Mouse (Mus musculus): ENCODE results near the gene Pramef20. TPM values are rescaled to one million over a fixed set of nuclear protein-coding genes. Genes with fewer than 3 reads are reported as not detected.
"Not testable (repeated sequence)": the region's sequence is repeated elsewhere in the genome, so short reads cannot be mapped to it uniquely, and the experiment has no call there.

The Pramef20 gene
- polyA plus RNA-seq, 1 experiment from 2014 or later = not detected

DNA sequence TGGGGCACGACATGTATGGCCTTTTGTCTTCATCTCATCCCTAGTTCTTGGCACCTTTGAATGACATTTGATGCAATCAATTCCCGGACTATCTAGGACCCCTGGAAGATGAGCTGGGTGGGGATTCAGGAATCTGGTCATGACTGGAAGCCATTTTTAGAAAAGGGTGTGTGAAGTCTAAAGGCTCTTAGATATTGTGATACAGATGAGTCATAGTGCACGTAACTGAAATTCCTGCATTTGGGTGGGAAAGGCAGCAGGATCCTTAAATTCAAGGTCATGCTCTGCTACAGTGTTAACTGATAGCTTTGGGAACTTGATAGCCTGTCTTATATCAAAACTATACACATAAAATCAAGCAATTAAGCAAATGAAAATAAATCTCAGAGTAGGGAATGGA is 41.9 kb downstream of the Pramef20 start:
- H3K4me2 ChIP-seq; H3K9me3 ChIP-seq (ENCODE audit: control insufficient read depth, low read length); H3K36me3 ChIP-seq (ENCODE audit: control insufficient read depth, insufficient read depth, low read length); H3K9ac ChIP-seq (ENCODE audit: low read depth, low read length); H3K4me1 ChIP-seq (replicated peaks; ENCODE audit: control insufficient read depth, insufficient read depth, low read length); DNase-seq (ENCODE audit: low spot score); ATAC-seq (replicated peaks; ENCODE audit: low FRiP score); H3K4me3 ChIP-seq (ENCODE audit: low read depth, low read length); H3K27me3 ChIP-seq (replicated peaks; ENCODE audit: control insufficient read depth, insufficient read depth, low read length); H3K27ac ChIP-seq (ENCODE audit: low read depth, low read length): not testable (repeated sequence)
- WGBS = 78% methylated on average over 2 of the region's 3 CpGs

DNA sequence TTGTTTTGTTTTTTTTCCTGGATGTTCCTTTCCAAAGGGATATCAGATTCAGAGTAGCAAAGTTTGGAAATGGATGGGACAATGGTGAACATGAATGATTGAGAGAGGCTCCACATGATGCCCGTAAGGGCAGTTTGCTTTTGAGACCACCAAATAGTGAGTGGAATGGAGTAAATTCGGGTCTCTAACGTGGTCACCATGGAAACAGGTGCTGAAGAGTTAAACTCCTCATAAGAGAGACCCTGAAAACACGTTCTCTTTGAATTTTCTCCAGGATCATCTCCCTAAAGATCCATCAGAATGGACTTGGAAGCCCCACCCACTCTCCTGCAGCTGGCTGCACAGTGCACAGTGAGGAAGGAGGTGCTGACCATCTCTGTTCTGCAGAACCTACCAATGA is 47.8 kb downstream of the Pramef20 start, which contains the start of gene Gm13128:
Gene Gm13128, plus strand, starts transcription at position 301 of the 400 bp plus-strand sequence.
- H3K4me3 ChIP-seq (ENCODE audit: low read depth, low read length); ATAC-seq (replicated peaks; ENCODE audit: low FRiP score); DNase-seq (ENCODE audit: low spot score); H3K4me2 ChIP-seq; H3K4me1 ChIP-seq (replicated peaks; ENCODE audit: control insufficient read depth, insufficient read depth, low read length); H3K27me3 ChIP-seq (replicated peaks; ENCODE audit: control insufficient read depth, insufficient read depth, low read length); H3K9me3 ChIP-seq (ENCODE audit: control insufficient read depth, low read length); H3K9ac ChIP-seq (ENCODE audit: low read depth, low read length); H3K27ac ChIP-seq (ENCODE audit: low read depth, low read length); H3K36me3 ChIP-seq (ENCODE audit: control insufficient read depth, insufficient read depth, low read length): not testable (repeated sequence)
- WGBS = 60% methylated on average over 4 of the region's 4 CpGs

Other genes with a start within 250 kb of the Pramef20 start
- gene Oog3, start 215.3 kb downstream of the Pramef20 start, polyA plus RNA-seq (2014; fragmentation: Nextera tagmentation; extraction: Ambion mirVana) = not detected in 2 replicates
- not detected in 2 replicates for gene Oog2, start 187.2 kb downstream of the Pramef20 start, polyA plus RNA-seq (2014; fragmentation: Nextera tagmentation; extraction: Ambion mirVana)
- not detected in 2 replicates for gene C87977, start 164.6 kb downstream of the Pramef20 start, polyA plus RNA-seq (2014; fragmentation: Nextera tagmentation; extraction: Ambion mirVana)
- not detected in 2 replicates for gene Pramel5, start 97.4 kb downstream of the Pramef20 start, polyA plus RNA-seq (2014; fragmentation: Nextera tagmentation; extraction: Ambion mirVana)
- gene Gm13128, start 47.7 kb downstream of the Pramef20 start, polyA plus RNA-seq (2014; fragmentation: Nextera tagmentation; extraction: Ambion mirVana) = not detected in 2 replicates
- gene Gm13119, start 20.0 kb downstream of the Pramef20 start, polyA plus RNA-seq (2014; fragmentation: Nextera tagmentation; extraction: Ambion mirVana) = not detected in 2 replicates
- gene Pramef12, start 30.5 kb upstream of the Pramef20 start, polyA plus RNA-seq (2014; fragmentation: Nextera tagmentation; extraction: Ambion mirVana) = 0.09 TPM in 1 of 2 replicates, not detected in the other
- gene 1700012P22Rik, start 60.8 kb upstream of the Pramef20 start, polyA plus RNA-seq (2014; fragmentation: Nextera tagmentation; extraction: Ambion mirVana) = not detected in 2 replicates
- not detected in 2 replicates for gene Gm9944, start 75.4 kb upstream of the Pramef20 start, polyA plus RNA-seq (2014; fragmentation: Nextera tagmentation; extraction: Ambion mirVana)
- gene Aadacl3, start 85.8 kb upstream of the Pramef20 start, polyA plus RNA-seq (2014; fragmentation: Nextera tagmentation; extraction: Ambion mirVana) = not detected in 2 replicates
- gene 9430007A20Rik, start 141.9 kb upstream of the Pramef20 start, polyA plus RNA-seq (2014; fragmentation: Nextera tagmentation; extraction: Ambion mirVana) = not detected in 2 replicates
- not detected in 2 replicates for gene Gm13124, start 187.2 kb upstream of the Pramef20 start, polyA plus RNA-seq (2014; fragmentation: Nextera tagmentation; extraction: Ambion mirVana)
- gene Aadacl4, start 235.8 kb upstream of the Pramef20 start, polyA plus RNA-seq (2014; fragmentation: Nextera tagmentation; extraction: Ambion mirVana) = not detected in 2 replicates

Data from liver, embryonic 11.5 days (tissue).